In the genomic region with DNA sequence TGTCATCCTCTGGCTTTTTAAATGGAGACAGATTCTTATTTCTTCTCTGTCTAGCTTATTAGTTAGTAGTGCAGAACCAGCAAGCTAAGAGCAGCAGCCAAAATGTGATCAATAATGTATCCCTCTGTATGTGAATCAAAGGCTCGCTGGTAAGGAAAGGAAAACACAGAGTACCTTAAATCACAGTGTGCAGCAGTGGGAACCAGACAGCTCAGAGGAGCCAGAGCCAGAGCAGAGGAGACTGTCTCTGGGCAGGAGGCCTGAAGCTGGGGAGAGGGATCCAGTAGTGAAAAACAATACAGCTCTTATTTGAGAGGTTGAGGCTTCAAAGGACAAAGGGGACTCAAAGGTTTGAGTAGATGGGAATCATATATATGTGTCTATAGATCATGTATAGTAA, we compare ENCODE assay signal across 14 mouse cellular contexts.
"Had no signal": no experiment of that assay in that cellular context is flagged by ENCODE, and none has a peak within 500 bp of the region (broad histone marks: within the 10 kb centered on the region; RNA-seq: fewer than 3 reads in every experiment).

No protein-coding gene starts in this region.

- H3K9ac ChIP-seq: liver, embryonic 12.5 days; liver, embryonic 14.5 days; lung, embryonic 14.5 days had no signal

- H3K9me3 ChIP-seq: liver, embryonic 12.5 days had no signal

- H3K4me2 ChIP-seq: liver, embryonic 12.5 days; lung, embryonic 14.5 days had no signal

- H3K36me3 ChIP-seq: liver, embryonic 12.5 days had no signal

- DNase-seq: lung, adult 18-20 months; lung, embryonic 14.5 days; lung, postnatal 10 days; lung, postnatal 4 days; retina, postnatal 1 day; right cerebral cortex, adult 18-20 months; right cerebral cortex, postnatal 25 days; right cerebral cortex, postnatal 4 days; spleen, adult 18-20 months; thymus, adult 18-20 months; thymus, postnatal 14 days; thymus, postnatal 36 days had no signal

- H3K4me3 ChIP-seq: liver, embryonic 12.5 days had no signal

- H3K27me3 ChIP-seq: liver, embryonic 12.5 days had no signal

- H3K27ac ChIP-seq: liver, embryonic 12.5 days; liver, embryonic 14.5 days had no signal

- ATAC-seq: liver, embryonic 12.5 days had no signal

- H3K4me1 ChIP-seq: liver, embryonic 12.5 days had no signal
